ENCODE assay signal across 12 mouse cellular contexts in genomic region chr6:143072412-143073014, GRCm38 (mm10). TPM values are rescaled to one million over a fixed set of nuclear protein-coding genes. Genes with fewer than 3 reads are reported as not detected.
DNase-seq lines count a peak whose midpoint lies in the region; ATAC-seq and TF ChIP-seq lines count a peak whose summit lies in the region.
"Had no signal": no experiment of that assay in that cellular context is flagged by ENCODE, and none has a peak within 500 bp of the region (broad histone marks: within the 10 kb centered on the region; RNA-seq: fewer than 3 reads in every experiment).

No protein-coding gene starts in this region.

- peaks cover 7% of the 10 kb centered on the region for H3K36me3 ChIP-seq in liver, adult 2 months (ENCODE audit: control insufficient read depth, insufficient read depth, low read length)
- peaks cover 6% of the 10 kb centered on the region; the same call in 1 of the 2 replicates for H3K36me3 ChIP-seq in liver, embryonic 11.5 days (ENCODE audit: control insufficient read depth, insufficient read depth, low read length)

- H3K4me2 ChIP-seq in liver, embryonic 11.5 days, result no peak overlapping the region
- H3K4me2 ChIP-seq: limb, embryonic 15.5 days; neural tube, embryonic 12.5 days had no signal

- H3K4me3 ChIP-seq in liver, adult 2 months (ENCODE audit: insufficient read depth, low read depth, low read length), result no peak overlapping the region
- H3K4me3 ChIP-seq in liver, embryonic 11.5 days (ENCODE audit: low read depth, low read length), result no peak overlapping the region
- no peak overlapping the region for H3K4me3 ChIP-seq in bone marrow, adult 2 months (replicated peaks; ENCODE audit: control insufficient read depth, low read depth, low read length)
- H3K4me3 ChIP-seq: heart, adult 2 months; limb, embryonic 15.5 days; neural tube, embryonic 12.5 days had no signal

- H3K27me3 ChIP-seq in liver, adult 2 months (ENCODE audit: control insufficient read depth, insufficient read depth, low read length), result no peaks in the 10 kb centered on the region
- H3K27me3 ChIP-seq in liver, embryonic 11.5 days (replicated peaks; ENCODE audit: control insufficient read depth, insufficient read depth, low read length), result no peaks in the 10 kb centered on the region
- H3K27me3 ChIP-seq: limb, embryonic 15.5 days; neural tube, embryonic 12.5 days had no signal

- H3K9ac ChIP-seq in liver, adult 2 months (ENCODE audit: low read depth, low read length), result no peak overlapping the region
- H3K9ac ChIP-seq in liver, embryonic 11.5 days (ENCODE audit: low read depth, low read length), result no peak overlapping the region
- H3K9ac ChIP-seq: limb, embryonic 15.5 days; neural tube, embryonic 12.5 days had no signal

- H3K27ac ChIP-seq in liver, adult 2 months (replicated peaks; ENCODE audit: insufficient read depth, low read depth, low read length), result no peak overlapping the region
- no peak overlapping the region for H3K27ac ChIP-seq in liver, embryonic 11.5 days (ENCODE audit: low read depth, low read length)
- peak overlapping the region; percentile 19; the same call in 1 of the 2 replicates for H3K27ac ChIP-seq in bone marrow, adult 2 months (ENCODE audit: control insufficient read depth, insufficient read depth, low read depth, low read length, poor library complexity)
- H3K27ac ChIP-seq: heart, adult 2 months; kidney, postnatal 0 days; limb, embryonic 15.5 days; neural tube, embryonic 12.5 days had no signal

- no peaks in the 10 kb centered on the region for H3K79me2 ChIP-seq in liver, adult 2 months (ENCODE audit: control insufficient read depth, insufficient read depth, low read length)

- H3K9me3 ChIP-seq in liver, embryonic 11.5 days (ENCODE audit: control insufficient read depth, low read length), result no peaks in the 10 kb centered on the region
- H3K9me3 ChIP-seq: limb, embryonic 15.5 days; neural tube, embryonic 12.5 days had no signal

- DNase-seq in liver, adult 2 months (ENCODE audit: extremely low read depth, low read depth, low spot score), result peak; percentile 3
- DNase-seq in liver, embryonic 11.5 days (ENCODE audit: low spot score), result no peak
- peak; percentile 41 to 52 for DNase-seq in kidney, postnatal 4 days
- DNase-seq in cerebellum, postnatal 4 days (ENCODE audit: low spot score in 2 of 2), result no peak
- no peak for DNase-seq in urinary bladder, postnatal 25 days (ENCODE audit: low spot score)

- no peak for TF ChIP-seq POLR2A in liver, adult 2 months (IDR thresholded peaks at IDR 0.05; ENCODE audit: extremely low read depth, insufficient read depth, low read length)
- no peak for TF ChIP-seq POLR2A in bone marrow, adult 2 months (IDR thresholded peaks at IDR 0.05; ENCODE audit: borderline replicate concordance, control insufficient read depth, low read depth, low read length)

- TF ChIP-seq CTCF in liver, adult 2 months (IDR thresholded peaks at IDR 0.05; ENCODE audit: low read depth, low read length), result no peak
- no peak for TF ChIP-seq CTCF in bone marrow, adult 2 months (IDR thresholded peaks at IDR 0.05; ENCODE audit: control insufficient read depth, insufficient read depth, low read length)

- no peak for ATAC-seq in liver, embryonic 11.5 days (replicated peaks; ENCODE audit: low FRiP score)
- peak; percentile 61 for ATAC-seq in megakaryocyte-erythroid progenitor cell, adult 5-6 weeks (replicated peaks; ENCODE audit: low FRiP score, low TSS enrichment, poor library complexity, severe bottlenecking)
- ATAC-seq in CD4-positive, CD25-positive, alpha-beta regulatory T cell, adult 4 months, result no peak

- peaks cover 3% of the 10 kb centered on the region; the same call in 1 of the 2 replicates for H3K4me1 ChIP-seq in liver, adult 2 months (ENCODE audit: control insufficient read depth, insufficient read depth, low read length)
- H3K4me1 ChIP-seq in liver, embryonic 11.5 days (replicated peaks; ENCODE audit: control insufficient read depth, insufficient read depth, low read length), result peaks cover 12% of the 10 kb centered on the region
- H3K4me1 ChIP-seq in bone marrow, adult 2 months (ENCODE audit: control insufficient read depth, insufficient read depth, low read length), result peaks cover 6% of the 10 kb centered on the region; the same call in 1 of the 2 replicates
- H3K4me1 ChIP-seq: limb, embryonic 15.5 days; neural tube, embryonic 12.5 days had no signal

- WGBS in liver, adult 2 months, result 65% methylated on average over 8 of the region's 8 CpGs
- 73% methylated on average over 8 of the region's 8 CpGs for WGBS in liver, embryonic 11.5 days
- WGBS in bone marrow, adult 2 months, result 23% methylated on average over 8 of the region's 8 CpGs

RNA-seq across cellular contexts. Expression of gene C2cd5, which starts 27.4 kb away (rescaled TPM):
- 4.1 and 4.6 TPM in 2 replicates for total RNA-seq in liver, adult 2 months (2014; rRNA removed)
- polyA plus RNA-seq in liver, adult 2 months (2012; rRNA removed), result 2.5 and 3.2 TPM in 2 replicates
- polyA plus RNA-seq in liver, embryonic 11.5 days (2014; fragmentation: Nextera tagmentation; extraction: Ambion mirVana), result 24.1 and 25.0 TPM in 2 replicates
- polyA plus RNA-seq in bone marrow, adult 2 months (2011; ENCODE audit: insufficient read depth, insufficient read length, low replicate concordance, missing spikeins), result 26.5 and 31.1 TPM in 2 replicates
- total RNA-seq in megakaryocyte-erythroid progenitor cell, adult 5-6 weeks (2014; fragmentation: Nextera tagmentation), result 57.8 and 81.5 TPM in 2 replicates
- total RNA-seq in megakaryocyte-erythroid progenitor cell, adult 5-6 weeks (2017), result 24.6 TPM in 2 replicates
- polyA plus RNA-seq in CD4-positive, CD25-positive, alpha-beta regulatory T cell, adult 4 months (2017; shearing (Covaris generic)), result 100 to 1,000 TPM in 1 of 2 experiments, 10 to 100 TPM in 1; 68.3 to 103 TPM

Comparison
In these comparisons a context has a peak if more than half of its experiments do, and no peak if none do; other contexts are left out.
1. DNase-seq: peak in liver, adult 2 months (single experiment) and kidney, postnatal 4 days (2 of 2); none in liver, embryonic 11.5 days (single experiment), cerebellum, postnatal 4 days (0 of 2) and urinary bladder, postnatal 25 days (single experiment).